Mouse (Mus musculus): ENCODE data around the gene Tex50.
A peak's percentile ranks its signal among the peaks of the same experiment; 100 is the strongest.

The Tex50 gene

DNA sequence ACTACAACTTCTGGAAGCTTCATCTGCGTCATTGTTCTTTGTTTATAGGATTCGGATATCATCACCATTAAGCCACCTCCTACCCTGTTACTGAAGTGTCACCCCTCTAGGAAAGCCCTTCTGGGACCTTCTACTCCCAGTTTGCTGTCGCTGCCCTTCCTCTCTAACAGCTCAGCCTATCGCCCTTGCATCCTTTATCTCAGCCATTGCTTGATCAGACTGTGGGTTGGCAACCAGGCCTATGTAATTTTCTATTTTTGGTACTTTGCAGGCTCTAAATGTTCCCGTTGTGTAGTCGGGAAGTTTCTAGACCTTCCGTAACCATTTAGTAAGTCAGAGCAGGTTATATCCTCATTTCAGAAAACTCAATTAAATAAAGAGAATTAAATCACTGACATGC lies 15.9 kb downstream of the Tex50 start:
- H3K27me3 ChIP-seq (ENCODE audit: control insufficient read depth, insufficient read depth, low read length, poor library complexity, severe bottlenecking) = no peaks in the 10 kb centered on the region
- H3K36me3 ChIP-seq (ENCODE audit: control insufficient read depth, insufficient read depth, low read length, poor library complexity, severe bottlenecking) = no peaks in the 10 kb centered on the region
- DNase-seq (ENCODE audit: low read depth, low spot score) = no peak

DNA sequence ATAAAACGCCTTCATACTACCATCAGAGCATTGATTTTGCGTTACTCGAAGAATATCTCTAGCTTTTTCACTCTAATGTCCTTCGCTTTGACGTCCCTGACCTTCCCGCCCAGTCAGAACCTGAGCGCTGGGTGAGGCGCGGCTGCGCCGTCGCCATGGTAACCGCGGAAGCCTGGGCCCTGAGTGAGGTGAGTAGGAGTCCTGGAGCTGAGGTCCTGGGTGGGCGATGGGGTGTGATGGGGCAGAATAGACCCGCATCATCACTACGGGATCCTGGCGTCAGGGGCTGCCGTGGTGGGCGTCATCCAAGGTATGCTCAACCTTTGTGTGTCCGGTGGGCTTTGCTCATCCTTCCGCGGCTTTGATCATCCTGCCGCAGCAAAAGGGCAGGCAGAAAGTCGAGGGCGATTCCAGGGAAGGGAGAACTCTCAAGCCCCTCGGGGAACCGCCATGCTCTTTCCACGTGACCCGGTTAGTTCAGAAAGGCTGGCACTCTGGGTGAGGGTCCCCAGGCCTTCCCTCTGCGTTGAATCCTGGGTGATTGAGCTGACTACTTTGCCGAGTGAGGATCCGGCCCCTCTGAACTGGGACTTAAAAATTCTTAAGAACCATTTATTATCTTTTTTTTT lies 16.5 kb downstream of the Tex50 start, which contains the start of gene Ankrd45:
Gene Ankrd45 (plus strand): TSS at position 161 of the 629 bp plus-strand sequence.
- DNase-seq (ENCODE audit: low read depth, low spot score) = peak; percentile 45
- Histone ChIP-seq H3K27me3 (ENCODE audit: control insufficient read depth, insufficient read depth, low read length, poor library complexity, severe bottlenecking) (no peaks in the 10 kb centered on the region), H3K36me3 (ENCODE audit: control insufficient read depth, insufficient read depth, low read length, poor library complexity, severe bottlenecking) (no peaks in the 10 kb centered on the region)

DNA sequence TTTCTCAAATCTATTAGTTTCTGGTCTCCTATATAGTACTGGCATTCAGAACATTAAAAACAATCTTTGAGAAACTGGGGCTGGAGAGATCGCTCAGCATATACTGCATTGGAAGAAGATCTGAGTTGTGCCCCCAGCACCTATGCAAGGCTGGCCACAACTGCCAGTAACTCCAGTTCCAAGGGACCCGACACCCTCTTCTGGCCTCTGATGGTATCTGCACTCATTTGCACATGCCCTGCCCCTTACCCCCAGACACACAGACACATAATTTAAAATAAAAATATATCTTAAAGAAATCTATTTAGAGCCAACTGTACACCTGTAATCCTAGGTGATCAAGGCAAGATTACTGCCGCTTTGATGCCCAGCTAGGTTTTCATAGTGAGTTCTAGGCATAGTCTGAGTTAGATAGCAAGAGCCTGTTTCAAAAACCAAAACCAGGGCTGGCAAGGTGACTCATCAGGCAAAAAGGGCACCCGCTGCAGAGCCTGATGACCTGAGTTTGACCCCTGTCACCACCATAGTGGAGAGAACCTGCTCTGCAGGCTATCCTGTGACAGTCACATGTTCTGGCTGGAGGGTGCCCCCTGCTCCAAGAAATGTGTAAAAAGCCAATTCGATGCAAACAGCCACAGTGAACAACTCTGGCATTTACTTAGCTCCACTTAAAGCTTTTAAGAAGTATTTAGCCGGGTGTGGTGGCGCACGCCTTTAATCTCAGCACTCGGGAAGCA lies 18.9 kb downstream of the Tex50 start:
- peak; percentile 33 for DNase-seq (ENCODE audit: low read depth, low spot score)
- Histone ChIP-seq H3K36me3 (ENCODE audit: control insufficient read depth, insufficient read depth, low read length, poor library complexity, severe bottlenecking) (no peaks in the 10 kb centered on the region), H3K27me3 (ENCODE audit: control insufficient read depth, insufficient read depth, low read length, poor library complexity, severe bottlenecking) (no peaks in the 10 kb centered on the region)

DNA sequence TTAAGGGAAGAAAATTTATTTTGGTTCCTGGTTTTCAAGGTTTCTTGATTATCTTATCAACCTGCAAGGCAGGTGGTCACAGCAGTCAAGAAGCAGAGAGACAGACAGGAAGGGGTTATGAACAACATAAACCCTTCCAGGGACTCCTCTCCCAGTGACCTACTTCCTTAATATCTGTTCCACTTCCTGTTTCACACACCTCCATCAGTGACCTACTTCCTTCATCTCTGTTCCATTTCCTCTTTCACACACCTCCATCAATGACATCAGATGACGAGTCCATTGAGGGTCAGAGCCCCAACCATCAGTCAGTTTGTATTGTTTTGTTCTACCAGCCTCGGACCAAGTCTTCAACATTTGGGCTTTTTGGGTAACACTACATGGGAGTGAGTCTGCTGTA lies 19.6 kb downstream of the Tex50 start:
- Histone ChIP-seq H3K36me3 (ENCODE audit: control insufficient read depth, insufficient read depth, low read length, poor library complexity, severe bottlenecking) (no peaks in the 10 kb centered on the region), H3K27me3 (ENCODE audit: control insufficient read depth, insufficient read depth, low read length, poor library complexity, severe bottlenecking) (no peaks in the 10 kb centered on the region)
- peak; percentile 78 for DNase-seq (ENCODE audit: low read depth, low spot score)

DNA sequence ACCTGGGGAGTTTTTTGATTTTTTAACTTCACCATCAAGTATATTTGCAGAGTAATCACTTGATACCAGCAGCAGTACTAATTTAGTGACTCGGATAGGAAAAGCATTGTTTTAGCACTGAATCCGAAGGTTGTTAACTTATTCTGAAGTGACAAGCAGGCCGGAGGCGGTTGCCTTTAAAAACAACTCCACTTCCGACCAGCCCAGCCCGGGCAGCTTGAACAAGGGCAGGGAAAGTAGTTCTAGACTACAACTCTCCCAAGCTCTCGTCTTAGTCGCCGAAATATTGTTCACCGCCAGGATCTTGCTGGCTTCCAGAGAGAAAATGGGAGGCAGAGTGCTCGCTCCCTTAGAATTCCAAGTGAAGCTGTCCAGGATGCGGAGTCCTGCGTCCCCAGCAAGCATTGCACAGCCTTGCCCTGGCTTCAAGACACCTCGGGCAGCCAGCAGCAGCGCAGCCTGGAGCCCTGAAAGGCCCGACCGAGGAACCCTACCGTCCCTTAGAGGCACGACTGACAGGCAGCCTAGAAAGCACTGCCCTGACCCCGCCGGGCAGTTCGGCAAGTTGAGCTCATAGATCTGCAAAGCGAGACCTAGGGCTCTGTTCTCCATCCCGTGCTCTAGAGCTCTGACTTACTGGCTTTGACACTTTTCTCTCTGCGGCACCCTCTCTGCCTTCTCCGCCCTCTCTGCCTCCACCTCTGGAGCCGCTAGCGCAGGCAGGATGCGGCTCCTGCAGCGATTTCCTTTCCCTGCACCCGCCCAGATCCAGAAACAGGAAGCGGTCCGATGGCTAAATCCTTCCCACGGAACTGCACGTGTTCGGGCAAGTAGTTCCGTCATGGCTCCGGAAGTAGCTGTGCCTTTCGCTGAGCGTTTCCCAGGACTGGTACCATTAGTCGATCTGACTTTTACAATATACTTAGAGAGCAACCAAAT lies 28.1 kb downstream of the Tex50 start, which contains the start of gene Klhl20:
Gene Klhl20 (minus strand): TSS at position 786 of the 939 bp plus-strand sequence.
- peak; percentile 93 for DNase-seq (ENCODE audit: low read depth, low spot score)
- Histone ChIP-seq H3K36me3 (ENCODE audit: control insufficient read depth, insufficient read depth, low read length, poor library complexity, severe bottlenecking) (no peaks in the 10 kb centered on the region), H3K27me3 (ENCODE audit: control insufficient read depth, insufficient read depth, low read length, poor library complexity, severe bottlenecking) (no peaks in the 10 kb centered on the region)

DNA sequence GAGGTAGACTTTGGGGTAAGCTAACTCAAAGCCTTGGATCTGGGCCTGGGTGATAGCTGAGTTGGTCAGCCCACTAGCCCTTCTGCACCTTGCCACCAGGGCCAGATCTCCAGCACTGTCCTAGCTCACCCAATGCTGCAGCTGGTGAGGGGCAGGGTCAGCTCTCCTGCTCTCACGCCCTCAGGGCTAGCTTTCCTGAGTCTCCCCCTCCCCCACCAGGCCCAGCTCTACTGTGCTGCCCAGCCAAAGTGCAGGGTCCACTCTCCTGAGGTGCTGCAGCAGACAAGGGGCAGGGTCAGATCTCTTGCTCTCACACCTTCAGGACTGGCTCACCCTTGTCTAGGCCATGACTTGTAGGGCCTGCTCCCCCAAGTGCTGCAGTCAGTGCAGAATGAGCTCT lies 32.7 kb downstream of the Tex50 start:
- DNase-seq (ENCODE audit: low read depth, low spot score) = no peak
- Histone ChIP-seq H3K36me3 (ENCODE audit: control insufficient read depth, insufficient read depth, low read length, poor library complexity, severe bottlenecking) (0 out of 2 replicates have a peak, but pooled peaks cover 2% of the 10 kb centered on the region), H3K27me3 (ENCODE audit: control insufficient read depth, insufficient read depth, low read length, poor library complexity, severe bottlenecking) (no peaks in the 10 kb centered on the region)

DNA sequence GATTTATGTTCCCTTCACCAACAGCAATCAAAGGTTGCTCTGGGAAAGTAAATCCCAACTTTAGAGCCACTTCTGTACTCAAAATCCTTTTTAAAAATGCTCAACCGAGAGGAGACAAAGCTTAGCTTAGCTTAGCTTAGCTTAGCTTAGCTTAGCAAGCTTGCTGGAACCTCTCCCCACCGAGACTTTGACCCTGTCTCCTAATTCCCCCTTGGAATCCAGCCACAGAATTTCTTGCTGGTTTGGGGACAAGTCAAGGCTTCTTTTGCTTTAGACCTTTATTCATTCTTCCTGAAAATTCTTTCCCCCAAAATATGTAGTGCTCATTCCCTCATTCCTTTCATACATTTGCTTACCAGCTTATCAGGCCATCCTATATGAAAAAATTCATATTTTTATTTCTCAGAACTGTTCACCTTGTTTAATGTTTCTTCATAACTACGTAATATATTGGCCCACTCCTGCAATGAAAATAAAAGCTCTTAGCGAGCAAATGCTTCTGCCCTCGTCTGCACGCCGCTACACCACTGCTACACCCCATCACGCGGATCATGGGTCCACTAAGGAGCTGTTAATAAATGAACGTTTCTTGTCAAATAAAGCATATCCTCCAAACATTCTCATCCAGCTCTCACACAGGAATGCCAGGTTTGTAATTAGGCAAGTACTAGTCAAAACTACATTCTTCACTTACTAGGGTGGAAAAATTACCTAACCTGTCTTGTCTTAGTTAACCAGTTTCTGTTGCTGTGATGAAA lies 36.3 kb downstream of the Tex50 start:
- DNase-seq (ENCODE audit: low read depth, low spot score) = no peak
- H3K36me3 ChIP-seq (ENCODE audit: control insufficient read depth, insufficient read depth, low read length, poor library complexity, severe bottlenecking) = 0 out of 2 replicates have a peak, but pooled peaks cover 2% of the 10 kb centered on the region
- H3K27me3 ChIP-seq (ENCODE audit: control insufficient read depth, insufficient read depth, low read length, poor library complexity, severe bottlenecking) = no peaks in the 10 kb centered on the region

DNA sequence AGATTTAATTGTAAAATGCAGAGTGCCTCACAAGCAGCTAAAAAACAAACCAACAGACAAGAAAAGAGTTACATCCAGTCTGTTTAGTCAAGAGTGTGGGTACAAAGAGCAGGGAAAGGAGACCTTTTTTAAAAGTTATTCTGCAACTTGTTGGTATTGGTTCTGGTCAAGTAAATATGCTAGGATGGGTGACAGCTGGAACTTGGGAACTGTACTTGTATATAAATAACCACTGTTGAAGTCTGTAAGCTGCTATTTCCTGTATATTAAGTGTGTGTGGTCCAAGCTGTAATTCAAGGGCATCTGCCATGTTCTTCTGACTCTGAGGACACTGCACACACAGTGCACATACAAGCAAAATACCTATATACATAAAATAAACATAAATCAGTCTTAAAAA lies 44.5 kb downstream of the Tex50 start:
- no peak for DNase-seq (ENCODE audit: low read depth, low spot score)
- Histone ChIP-seq H3K36me3 (ENCODE audit: control insufficient read depth, insufficient read depth, low read length, poor library complexity, severe bottlenecking) (peaks cover 4% of the 10 kb centered on the region; the same call in 1 of the 2 replicates), H3K27me3 (ENCODE audit: control insufficient read depth, insufficient read depth, low read length, poor library complexity, severe bottlenecking) (no peaks in the 10 kb centered on the region; the same call in 1 of the 2 replicates)

DNA sequence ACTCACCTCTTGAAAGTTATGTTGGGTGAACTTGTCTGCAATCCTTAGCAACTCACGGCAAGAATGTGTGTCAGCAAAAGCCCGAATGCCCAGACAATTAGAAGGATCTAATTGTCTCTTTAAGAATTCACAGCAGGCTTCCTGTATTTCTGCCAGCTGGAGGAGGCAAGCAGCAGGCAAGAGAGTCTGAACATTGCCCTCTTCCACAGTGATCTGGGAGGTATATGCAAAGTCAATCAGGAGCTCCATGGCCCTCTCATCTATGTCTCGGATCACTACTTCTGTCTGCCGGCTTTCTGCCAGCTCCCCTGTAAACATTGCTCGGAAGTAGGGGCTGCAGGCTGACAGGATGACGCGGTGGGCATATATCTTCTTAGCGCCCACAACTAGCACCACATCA lies 49.9 kb downstream of the Tex50 start:
- no peak for DNase-seq (ENCODE audit: low read depth, low spot score)
- peaks cover 10% of the 10 kb centered on the region; the same call in 1 of the 2 replicates for H3K36me3 ChIP-seq (ENCODE audit: control insufficient read depth, insufficient read depth, low read length, poor library complexity, severe bottlenecking)
- no peaks in the 10 kb centered on the region for H3K27me3 ChIP-seq (ENCODE audit: control insufficient read depth, insufficient read depth, low read length, poor library complexity, severe bottlenecking)
